ENCODE assay signal across 17 mouse cellular contexts in genomic region chr1:90214021-90214420, GRCm38 (mm10). TPM values are rescaled to one million over a fixed set of nuclear protein-coding genes. Genes with fewer than 3 reads are reported as not detected.
"Had no signal": no experiment of that assay in that cellular context is flagged by ENCODE, and none has a peak within 500 bp of the region (broad histone marks: within the 10 kb centered on the region; RNA-seq: fewer than 3 reads in every experiment).

No protein-coding gene starts in this region.

- H3K9ac ChIP-seq: neural tube, embryonic 13.5 days; neural tube, embryonic 15.5 days; stomach, embryonic 15.5 days had no signal

- H3K4me3 ChIP-seq: neural tube, embryonic 13.5 days; neural tube, embryonic 15.5 days; stomach, embryonic 15.5 days had no signal

- DNase-seq: retina, postnatal 1 day; right cerebral cortex, adult 18-20 months; right cerebral cortex, postnatal 14 days; right cerebral cortex, postnatal 25 days; right cerebral cortex, postnatal 4 days; spleen, adult 18-20 months; thymus, adult 18-20 months; thymus, adult 2 months; thymus, postnatal 14 days; thymus, postnatal 25 days; thymus, postnatal 36 days; thymus, postnatal 4 days had no signal

- H3K27ac ChIP-seq: neural tube, embryonic 13.5 days; neural tube, embryonic 15.5 days; stomach, embryonic 15.5 days; stomach, postnatal 0 days had no signal

- H3K4me2 ChIP-seq: neural tube, embryonic 13.5 days; neural tube, embryonic 15.5 days; stomach, embryonic 15.5 days had no signal

- H3K27me3 ChIP-seq: neural tube, embryonic 13.5 days; neural tube, embryonic 15.5 days had no signal

- H3K9me3 ChIP-seq: neural tube, embryonic 13.5 days; neural tube, embryonic 15.5 days; stomach, embryonic 15.5 days had no signal

RNA-seq across cellular contexts. Expression of gene Ackr3, which starts 10.2 kb away (rescaled TPM):
- total RNA-seq: neutrophil, adult 5-6 weeks had no signal
